Mouse (Mus musculus) lung, postnatal 0 days (tissue): ENCODE measurements at regions not wholly inside any gene's neighbourhood (a gene's known extent, or its start where the extent isn't known, plus 50 kb on each side); places are given as distances from the start of the nearest gene placed in this dataset.

ENCODE experiments used
- CTCF ChIP-seq: IDR thresholded peaks from 2 replicates; pipeline ENCODE4 v1.5.1; 2016; ENCODE audit warnings: antibody characterized with exemption, mild to moderate bottlenecking
- EP300 ChIP-seq: IDR thresholded peaks from 2 replicates; pipeline ENCODE4 v1.6.1; 2016; ENCODE audit warnings: antibody characterized with exemption, mild to moderate bottlenecking, control low read depth

DNA sequence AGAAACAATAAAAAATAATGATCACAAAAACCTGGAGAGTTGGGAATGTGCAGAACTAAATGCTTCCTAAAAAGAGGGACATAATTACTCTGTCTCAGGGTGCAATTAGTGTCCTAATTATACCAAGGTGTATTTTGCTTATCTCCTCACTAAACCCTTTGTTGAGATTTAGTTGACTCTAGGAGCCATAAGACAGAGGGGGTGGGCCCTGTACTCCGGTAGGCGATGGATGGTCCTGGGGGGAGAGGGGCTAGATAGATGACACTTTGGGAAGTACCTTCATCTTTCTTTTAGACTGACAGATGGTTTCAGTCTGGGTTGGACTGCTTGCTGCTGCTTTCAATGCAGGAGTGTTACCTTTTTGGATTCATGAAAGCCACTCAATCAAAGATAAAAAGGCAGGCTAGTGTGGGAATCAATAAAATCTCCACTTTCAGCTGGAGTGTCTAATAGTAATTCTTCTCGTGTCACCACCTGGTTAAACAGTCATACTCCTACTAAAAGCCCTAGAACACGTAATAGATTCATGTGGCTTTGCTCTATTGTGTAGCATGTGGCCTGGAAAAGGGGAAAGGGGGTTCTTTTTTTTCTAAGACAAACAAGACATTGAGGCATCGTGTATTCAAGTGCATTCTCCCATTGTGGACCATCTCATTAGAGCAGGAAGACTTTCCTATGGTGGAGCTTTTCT lies 103.7 kb upstream of the Olfm4 start:
- TF ChIP-seq CTCF = no peak
- TF ChIP-seq EP300 = no peak
